Mouse (Mus musculus) ovary, adult 18-20 months (tissue): Measurements from ENCODE around the gene Nr6a1.

Experiments
- DNase-seq: peaks from one replicate; pipeline ENCODE4 v3.0.0; 2022; ENCODE audit warnings: low spot score, mixed read lengths

The Nr6a1 gene

DNA sequence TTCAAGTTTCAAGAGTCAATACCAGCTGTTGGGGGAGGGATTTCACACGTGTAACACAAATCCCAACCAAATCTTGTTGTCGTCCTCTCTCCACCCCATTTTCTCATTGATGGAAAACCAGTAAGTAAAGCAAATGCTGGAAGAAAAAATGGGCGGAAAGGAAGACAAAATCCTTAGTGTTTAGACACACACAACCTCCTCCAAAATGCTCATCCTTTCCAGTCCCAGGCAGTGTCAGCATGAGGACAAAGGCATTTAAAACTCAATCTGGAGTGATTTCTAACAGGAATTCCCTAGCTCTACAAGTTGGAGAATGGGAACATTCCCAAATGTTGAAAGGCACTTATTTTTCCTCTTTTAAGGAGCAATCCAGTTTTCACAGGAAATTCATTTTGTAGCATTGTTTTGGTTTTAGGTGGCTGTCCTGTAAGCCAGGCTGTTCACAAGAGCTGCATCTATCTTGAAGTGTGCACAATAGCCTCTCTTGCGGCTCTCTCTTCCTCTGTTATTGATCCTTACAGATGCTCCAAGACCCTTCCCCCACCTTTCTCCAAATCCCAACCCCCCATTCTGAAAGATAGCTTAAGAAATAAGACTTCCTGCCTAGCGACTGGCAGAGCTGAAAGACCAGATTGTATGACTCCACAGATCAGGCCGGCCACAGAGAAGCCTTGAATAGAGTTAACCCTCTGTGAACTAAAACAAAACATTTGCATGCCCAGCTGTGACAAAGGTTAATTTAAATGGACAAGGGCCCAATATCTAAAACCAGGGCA is 145.4 kb downstream of the Nr6a1 start:
- no peak for DNase-seq

DNA sequence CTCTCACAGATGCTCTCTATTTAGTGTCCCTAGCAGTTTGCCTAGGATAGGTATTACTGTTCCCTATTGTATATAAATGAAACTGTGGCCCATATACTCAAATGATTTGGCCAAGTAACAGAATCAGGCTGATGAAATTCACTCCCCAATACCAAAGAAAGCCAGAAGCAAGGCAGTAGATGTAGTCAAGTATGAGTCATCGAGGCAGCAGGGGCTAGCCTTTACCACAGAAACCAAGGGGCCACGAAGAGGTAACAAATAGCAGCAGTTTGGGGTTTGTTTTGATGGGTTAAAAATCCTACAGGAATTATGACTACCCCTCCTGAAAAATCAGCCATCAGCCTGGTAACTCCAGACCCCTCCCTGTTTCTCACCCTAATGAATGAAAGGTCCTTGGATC is 147.5 kb downstream of the Nr6a1 start:
- DNase-seq, result no peak

DNA sequence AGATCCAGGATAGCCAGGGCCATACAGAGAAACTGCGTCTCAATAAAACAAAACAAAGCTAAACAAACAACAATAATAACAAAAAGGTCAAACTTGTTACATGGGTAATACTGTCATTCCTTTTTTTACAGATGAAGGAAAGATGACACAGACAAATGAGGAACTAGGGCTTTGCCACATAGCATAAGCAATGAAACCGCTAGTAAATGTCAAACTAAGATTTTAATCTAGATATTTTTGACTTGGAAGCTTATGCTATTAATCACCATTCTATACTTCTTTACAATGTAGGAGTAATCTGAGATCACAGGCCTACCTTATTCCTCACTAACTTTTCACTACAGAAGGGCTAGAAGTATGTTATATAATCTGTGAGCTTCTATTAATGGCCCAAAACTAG is 150.2 kb downstream of the Nr6a1 start:
- DNase-seq, result no peak

DNA sequence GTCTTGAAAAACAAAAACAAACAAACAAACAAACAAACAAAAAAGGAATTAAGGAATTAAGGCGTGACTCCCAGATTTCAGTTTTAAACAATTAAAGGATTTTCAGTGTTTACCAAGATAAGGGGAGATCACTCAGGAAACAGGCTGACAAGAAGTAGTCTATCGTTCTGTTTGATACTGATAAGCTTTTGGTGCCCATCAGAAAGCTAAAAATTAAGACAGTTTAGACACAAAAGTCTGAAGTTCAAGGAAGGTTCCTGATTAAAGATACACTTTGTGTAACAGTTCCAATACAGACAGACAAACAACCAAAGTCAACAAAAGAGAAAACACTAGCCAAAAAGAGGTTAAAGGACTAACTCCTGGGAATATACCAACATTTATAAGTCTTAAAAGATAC is 152.6 kb downstream of the Nr6a1 start:
- DNase-seq, result no peak

DNA sequence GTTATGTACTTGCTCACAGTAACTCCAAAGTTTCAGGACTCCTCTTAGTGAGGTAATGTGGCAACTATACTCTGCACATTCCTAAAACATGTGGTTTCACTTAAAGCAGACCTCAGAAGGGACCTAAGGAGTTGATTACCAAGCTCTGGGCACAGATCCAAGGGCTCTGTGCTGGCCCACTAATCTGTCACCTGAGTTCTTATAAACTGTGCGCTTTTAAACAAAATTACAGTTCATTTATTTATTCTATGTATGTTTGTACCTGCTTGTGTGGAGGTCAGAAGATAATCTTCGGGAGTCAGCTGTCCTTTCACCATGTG is 156.1 kb downstream of the Nr6a1 start:
- DNase-seq, result no peak

DNA sequence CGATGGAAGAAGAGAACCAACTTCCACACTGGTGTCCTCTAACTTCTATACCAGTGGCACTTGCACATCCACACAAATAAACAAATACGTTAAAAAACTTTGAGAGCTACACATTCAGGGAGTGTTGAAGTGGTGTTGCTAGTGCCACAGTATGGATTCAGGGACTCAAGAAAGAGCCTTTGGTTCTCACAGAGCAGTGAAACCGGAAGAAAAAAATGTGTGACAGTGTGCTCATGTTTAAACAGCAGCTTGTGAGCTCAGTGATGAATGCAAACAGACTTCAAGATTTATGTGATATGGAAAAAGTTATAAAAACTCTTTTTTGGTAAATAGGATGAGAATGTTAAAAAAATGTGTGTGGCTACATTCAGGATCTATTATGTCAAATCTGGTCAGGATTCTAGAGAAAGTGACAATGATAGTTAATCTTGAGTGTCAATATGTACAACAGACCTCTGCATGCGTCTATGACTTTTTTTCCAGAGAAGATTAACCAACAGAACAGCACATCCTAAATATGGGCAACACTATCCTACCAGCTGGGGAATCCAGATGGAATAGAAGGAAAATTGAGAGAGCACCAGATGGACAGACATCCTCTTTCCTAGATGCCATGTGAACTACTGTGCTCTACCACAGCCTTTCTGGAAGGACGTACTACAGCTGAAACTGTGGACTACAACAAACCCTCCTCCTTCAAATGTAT is 156.6 kb downstream of the Nr6a1 start:
- no peak for DNase-seq

DNA sequence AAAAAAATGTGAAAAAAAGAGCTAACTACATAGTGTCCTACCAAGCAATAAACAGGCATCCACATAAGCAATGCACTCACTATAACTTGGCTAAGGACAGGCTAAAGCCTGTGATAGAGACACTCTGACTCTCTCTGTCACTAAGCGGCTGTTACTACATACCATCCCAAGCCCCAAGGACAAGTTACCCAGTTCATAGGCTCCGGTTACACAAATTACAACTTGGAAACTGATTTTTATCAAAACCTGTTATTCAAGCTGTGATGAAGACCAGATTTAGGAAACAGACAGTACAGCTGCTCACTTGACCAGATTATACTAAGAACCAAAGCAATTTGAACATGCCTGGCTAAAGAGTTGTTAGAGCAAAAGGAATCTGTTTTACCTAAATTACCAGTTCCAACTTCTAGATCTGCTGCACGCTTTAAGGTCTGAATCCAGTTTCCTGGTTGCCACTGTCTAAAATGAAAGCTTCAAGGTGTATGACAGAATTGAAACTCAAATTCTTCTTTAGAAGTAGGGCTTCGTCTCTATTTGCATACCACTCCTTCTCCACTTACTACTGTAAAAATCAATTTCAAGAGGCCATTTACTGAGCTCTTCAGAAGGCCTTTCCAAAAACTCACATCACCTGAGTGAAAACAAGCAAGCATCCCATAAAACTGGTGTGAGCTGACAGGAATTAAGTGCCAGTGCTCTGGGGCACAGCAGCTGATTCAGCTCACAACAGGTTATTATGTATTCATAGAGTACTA is 160.1 kb downstream of the Nr6a1 start:
- no peak for DNase-seq

DNA sequence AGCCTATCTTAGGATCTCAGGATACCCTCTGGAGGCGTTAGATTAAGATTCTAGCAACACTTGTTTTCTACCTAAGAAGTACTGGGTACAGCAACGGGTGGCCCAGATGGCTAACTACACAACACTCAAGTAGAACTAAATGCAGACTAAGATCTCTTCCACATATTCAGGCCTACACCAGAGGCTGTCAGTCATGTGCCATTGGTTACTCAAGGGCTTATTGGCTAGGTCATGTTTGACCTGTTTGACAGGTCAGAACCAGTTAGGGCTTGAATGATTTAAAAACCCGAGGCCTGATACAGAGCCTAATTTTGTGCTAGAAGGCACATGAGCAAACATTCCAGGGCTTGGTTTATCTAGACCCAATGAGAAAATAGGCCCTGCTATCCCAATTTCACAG is 187.6 kb downstream of the Nr6a1 start:
- DNase-seq, result no peak

DNA sequence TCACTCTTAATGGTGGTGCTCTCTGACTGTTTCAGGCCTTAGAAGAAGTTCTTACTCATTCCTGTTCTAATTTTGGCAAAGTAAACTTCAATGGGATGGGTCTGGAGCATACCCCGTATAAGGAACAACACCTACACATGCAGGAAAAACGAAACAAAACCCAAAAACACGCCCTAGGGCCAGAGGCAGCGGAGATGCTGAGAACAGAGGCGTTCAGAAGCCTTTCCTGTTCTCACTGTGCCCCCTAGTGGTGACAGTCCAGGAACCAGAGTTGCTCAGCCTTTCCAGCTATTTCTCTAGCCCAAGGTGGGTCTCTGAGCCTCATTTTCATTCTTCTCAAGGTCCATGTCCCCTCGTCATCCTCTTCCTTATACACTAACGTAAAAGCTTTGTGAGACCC is 188.1 kb downstream of the Nr6a1 start:
- no peak for DNase-seq

DNA sequence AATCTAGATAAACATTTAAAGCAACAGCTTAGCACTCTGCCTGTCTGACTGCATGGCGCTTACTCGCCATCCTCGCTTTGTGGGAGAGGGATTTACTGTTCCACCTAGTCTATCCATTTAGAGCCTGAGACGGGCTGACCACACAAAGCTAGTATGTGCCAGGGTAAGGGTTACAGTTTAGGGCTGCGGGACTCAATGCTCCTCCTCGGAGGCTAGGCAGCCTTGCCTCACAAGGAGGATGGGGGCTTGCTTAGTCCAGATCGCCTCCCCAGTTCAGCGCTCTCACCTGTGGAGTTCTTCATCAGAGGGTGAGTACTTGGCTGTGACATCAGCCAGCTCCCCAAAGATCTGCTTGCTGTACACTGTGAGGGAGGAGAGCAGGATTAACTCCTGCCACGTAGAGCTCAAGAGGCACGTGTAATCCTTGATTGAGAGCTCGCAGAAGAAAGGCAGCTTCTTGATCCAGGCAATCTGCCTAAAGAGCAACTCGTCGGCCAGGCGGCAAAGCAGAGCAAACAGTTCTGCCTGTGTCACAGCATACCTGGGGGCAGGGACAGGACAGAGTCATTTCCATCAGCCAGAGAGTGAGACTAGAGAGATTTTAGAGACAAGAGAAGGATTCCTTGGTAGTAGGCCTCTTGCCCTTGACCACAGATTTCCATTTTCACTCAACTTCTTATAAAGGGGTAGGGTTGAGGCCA is 188.7 kb downstream of the Nr6a1 start:
- DNase-seq, result no peak

DNA sequence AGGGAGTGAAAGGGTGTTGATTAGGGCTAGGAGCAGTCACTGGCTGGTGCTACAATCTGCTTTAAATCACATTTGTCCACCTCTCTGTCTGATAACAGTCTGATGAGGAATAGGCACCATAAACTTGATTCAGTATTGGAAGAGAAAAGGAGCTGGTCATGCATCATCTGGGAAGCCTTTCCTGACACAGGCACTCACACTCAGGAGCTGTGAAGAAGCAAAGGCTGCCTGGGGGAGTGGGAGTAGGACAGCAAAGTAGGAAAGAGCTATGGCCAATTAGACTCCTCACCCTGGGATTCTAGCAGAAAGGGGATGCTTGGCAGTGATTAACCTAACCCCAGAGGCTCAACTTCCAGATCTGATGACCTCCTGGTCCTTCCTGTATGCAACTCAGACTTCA is 191.7 kb downstream of the Nr6a1 start:
- DNase-seq, result no peak

DNA sequence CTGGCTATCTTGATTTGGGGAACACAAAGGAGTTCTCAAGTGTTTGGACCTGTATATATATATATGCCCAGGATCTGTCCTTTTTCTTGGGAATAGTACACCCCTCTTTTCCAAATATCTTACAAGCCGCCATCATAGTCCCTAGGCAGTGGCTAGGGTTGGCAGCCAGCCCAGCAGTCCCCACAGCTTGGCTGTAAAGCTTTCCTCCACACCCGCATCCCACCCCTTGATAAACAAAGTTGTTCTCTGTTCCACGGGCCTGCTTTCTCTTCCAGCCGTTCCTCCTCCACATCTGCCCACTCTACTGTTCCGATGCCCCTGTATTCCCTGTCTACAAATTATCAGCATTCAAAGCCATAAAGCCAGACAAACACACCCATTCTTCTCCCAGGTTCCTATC is 192.8 kb downstream of the Nr6a1 start:
- DNase-seq, result no peak

DNA sequence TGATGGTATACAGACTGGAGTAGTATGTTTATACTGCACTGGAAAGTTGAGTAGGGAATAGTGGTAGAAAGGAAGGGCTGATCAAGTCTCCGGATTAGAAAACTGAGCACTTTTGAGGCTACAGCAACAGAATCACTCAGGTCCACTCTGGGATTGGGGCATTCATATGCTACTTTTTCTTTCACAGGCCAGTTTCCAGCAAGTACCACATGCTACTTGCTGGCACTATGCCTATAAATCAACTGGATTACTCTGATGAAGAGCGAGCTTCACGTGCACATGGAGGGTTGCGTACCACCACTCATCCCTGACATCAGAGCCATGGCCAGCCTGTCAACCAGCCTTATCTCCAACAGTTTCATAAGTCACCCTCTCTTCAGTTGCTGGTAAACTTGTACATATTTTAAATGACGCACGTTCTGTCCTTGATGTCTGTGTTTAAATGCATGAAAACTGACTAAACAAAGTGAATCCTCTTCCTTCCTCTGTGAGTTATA is 197.1 kb downstream of the Nr6a1 start:
- no peak for DNase-seq

DNA sequence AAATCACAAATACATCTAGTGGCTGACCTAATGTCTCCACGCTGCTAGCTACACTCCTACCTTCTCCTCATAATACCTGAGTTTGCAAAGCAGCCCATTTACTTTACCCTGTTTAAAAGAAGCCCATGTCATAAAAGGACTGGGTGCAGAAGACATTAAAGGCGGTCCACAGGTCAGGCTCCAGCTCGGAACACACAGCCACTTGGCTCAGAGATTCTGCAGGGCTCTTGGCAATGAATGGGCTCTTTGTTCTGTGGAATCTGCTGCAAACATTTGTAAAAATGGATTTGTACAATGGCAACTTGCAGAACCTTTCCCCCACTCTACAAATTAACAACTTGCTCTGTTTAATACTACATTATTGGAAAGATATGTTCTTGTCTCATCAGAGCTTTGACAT is 202.1 kb downstream of the Nr6a1 start:
- no peak for DNase-seq

DNA sequence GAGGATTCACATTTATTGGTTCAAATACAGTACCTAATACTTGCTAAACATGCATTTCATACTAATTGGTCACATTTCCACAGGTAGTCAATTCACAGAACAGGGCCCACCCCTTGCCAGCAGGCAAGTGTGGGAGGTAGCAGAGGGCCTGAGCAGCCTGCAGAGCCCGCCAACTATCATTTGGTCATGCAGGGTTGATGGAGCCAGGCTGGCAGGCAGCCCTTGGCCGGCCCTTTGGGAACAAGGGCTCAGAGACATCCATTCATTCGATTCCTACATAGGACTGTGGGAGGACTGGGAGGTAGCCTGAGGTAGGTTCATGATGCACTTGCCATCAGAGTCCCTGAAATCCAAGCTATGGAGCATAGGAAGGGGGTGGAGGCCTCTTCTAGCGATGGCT is 204.1 kb downstream of the Nr6a1 start:
- no peak for DNase-seq

DNA sequence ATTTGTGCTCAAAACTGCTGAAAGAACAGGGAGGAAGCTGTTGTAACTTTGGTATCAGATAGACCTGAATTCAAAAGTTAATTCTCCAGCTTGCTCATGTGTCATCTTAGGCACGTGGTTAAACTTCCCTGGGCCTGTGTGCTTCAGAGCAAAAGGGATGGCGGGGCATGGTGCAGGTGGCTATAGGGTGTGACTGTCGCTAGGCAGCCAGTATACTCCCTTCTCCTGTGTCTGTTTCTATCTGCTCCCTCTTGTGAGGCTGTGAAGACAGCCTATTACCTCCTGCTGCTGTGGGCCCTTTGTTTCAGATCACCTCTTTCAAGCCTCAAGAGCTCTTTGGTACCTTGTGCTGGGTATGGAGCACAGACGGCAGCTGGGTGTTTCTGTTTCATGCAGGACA is 205.4 kb downstream of the Nr6a1 start:
- DNase-seq, result no peak

DNA sequence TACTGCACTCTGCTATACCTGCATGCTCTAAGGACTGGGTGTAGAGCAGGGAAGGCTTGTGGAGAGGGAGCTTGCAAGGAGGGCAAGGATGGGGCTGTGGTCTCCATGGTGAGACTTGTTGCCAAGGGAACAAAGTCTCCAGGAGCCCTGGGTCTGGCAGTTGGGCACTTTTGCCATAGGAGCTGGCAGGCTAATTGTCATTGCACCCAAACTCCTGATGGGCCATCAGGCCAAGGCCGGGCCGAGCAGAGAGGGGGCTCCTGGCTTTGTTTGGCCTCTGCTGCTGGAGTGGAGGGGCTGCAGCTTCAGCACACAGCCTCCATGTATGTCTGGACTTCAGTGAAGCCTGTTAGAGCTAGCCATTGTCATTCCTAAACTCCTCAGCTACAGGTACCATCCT is 206.8 kb downstream of the Nr6a1 start:
- no peak for DNase-seq

DNA sequence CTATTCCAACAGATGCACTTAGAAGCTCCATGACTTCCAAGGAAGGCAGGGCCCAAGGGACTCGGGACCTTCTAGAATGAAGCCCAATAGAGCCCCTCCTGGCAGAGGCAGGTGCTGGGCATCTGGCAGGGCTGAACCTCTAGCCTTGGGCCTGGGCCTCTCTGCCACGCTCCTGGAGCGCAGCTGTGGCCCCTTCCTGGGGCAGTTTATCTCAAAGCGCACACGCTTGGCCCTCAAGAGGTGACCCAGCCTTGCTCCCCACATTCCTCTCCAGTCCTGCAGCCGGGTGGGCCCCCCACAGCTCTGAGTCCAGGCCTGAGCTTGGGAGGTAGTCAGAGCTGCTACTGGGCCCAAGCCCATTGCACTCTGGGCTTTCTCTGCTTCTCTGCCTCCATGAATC is 208.1 kb downstream of the Nr6a1 start:
- peak; percentile 73 for DNase-seq

DNA sequence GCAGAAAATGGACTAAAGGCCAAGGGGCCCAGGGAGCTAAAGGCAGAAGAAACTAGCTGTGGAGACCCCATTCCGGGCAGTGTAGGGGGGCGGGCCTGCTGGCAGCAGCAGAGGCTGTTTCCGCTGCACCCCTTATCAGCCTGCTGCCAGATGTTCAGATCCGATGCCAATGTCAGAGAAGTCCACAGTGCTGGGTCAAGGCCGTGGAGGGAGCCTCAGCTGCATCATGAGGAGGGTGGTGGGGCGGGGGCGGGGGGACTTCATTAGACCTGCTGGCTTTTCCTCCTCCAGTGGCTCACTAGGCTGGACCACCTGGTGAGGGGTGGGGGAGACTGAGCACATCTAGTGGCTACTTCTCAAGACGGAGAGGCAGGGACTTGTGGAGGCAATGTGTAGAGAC is 208.8 kb downstream of the Nr6a1 start:
- DNase-seq, result peak; percentile 72

DNA sequence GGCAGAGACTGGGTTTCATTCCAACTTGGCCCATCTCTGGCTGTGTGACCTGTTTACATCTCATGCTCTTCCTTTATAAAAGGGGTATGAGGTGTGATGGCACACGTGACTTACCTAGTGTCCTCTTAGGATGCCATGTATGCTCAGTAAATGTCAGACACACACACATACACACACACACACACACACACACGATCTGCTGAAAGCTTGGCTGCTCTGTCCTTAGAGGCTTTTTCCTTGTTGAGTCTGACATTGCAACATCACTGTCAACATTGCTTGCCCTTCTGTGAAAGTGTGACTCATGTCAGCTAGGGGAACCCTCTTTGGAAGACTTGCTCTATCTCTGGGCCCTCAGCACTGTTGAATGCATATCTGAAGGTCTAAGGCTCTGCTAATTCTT is 210.1 kb downstream of the Nr6a1 start:
- DNase-seq, result no peak

DNA sequence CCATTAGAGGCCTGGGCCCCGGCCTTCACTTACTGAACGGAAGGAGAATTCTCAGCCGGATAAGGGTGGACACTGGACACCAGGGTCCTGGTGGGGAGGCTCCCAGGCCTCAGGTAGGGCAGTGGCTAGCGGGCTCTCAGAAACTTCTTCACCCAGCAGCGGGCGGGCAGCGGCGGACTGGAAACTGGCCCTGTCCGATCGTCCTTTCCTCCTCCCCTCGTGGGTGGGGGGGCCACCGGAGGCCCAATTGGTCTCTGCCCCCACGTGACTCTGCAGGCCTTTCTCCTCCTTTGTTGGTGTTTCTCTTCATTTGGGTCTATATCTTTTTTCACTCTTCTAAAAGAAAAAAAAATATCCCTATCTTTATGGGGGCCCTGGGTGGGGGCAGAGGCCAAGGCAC is 213.2 kb downstream of the Nr6a1 start, which contains the start of gene Nr5a1:
Nr5a1 (minus strand) TSS at position 219 of the 400 bp plus-strand sequence.
- DNase-seq, result peak; percentile 85

DNA sequence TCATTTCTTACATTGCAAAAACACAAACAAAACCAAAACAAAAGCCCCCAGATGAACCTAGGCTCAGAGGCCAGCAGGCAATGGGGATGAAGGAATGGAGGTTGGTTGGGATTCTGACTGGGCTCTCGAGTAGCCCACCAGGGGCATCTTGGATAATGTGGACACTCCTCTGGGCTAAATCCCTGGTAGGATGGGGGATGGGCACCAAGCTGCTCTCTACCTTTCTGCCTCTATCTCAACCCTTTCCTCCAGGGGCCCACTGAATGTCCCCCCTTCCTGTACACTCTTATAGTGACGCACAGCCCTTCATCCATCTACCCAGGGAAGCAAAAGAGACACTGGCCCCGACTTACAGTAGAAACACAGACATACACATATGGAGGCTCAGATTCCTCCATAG is 213.9 kb downstream of the Nr6a1 start:
- no peak for DNase-seq

DNA sequence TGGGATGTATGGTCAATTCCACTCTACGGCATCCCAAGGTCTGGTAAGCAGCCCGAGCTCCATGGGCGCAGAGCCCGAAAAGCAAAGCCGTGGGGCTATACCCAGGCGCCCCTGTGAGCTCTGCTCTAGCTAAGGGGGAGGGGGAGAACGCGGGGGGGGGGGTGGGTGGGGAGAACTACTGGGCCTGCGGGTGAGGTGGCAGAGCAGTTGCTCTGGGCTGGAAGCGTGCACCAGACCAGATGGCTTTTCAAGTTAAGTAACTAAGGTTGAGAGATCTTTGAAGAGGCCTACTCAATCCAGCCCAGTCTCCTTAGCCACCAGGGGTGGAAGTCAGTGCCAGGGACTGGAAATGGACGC is 214.7 kb downstream of the Nr6a1 start:
- DNase-seq, result no peak
